Mouse (Mus musculus) spleen, adult 2 months (tissue): ENCODE data around the gene Tiam1. TPM values are rescaled to one million over a fixed set of nuclear protein-coding genes. Genes with fewer than 3 reads are reported as not detected.

Experiments
- DNase-seq, 2 experiments: peaks; one replicate each; pipeline versions ENCODE4 v3.0.0 to v3.0.0-alpha.2; 2012 to 2021; ENCODE audit warnings: low spot score in 2 of 2, low read depth in 1 of 2
- H3K27ac ChIP-seq: fragments of 200-500 bp; 2 replicates; pipeline ENCODE4 v1.5.1; 2012; ENCODE audit warnings: low read length, inconsistent platforms; ENCODE audit not compliant: insufficient read depth
- H3K27me3 ChIP-seq: fragments of 200-500 bp; 2 replicates; pipeline ENCODE4 v1.6.1; 2012; ENCODE audit warnings: mild to moderate bottlenecking, moderate library complexity, low read length, inconsistent platforms; ENCODE audit not compliant: control insufficient read depth, insufficient read depth
- H3K36me3 ChIP-seq: fragments of 200-500 bp; 2 replicates; pipeline ENCODE4 v1.6.1; 2012; ENCODE audit warnings: mild to moderate bottlenecking, low read length, inconsistent platforms; ENCODE audit not compliant: control insufficient read depth, insufficient read depth
- H3K4me1 ChIP-seq: fragments of 200-500 bp; 2 replicates; pipeline ENCODE4 v1.6.1; 2011; ENCODE audit warnings: inconsistent platforms; ENCODE audit not compliant: control insufficient read depth, insufficient read depth, insufficient read length
- H3K4me3 ChIP-seq: fragments of 200-500 bp; 2 replicates; pipeline ENCODE4 v1.5.1; 2011; ENCODE audit warnings: mild to moderate bottlenecking, inconsistent platforms; ENCODE audit not compliant: insufficient read depth, insufficient read length; ENCODE audit errors: extremely low read depth
- CTCF ChIP-seq: fragments of 200-500 bp; IDR thresholded peaks from 2 replicates; pipeline ENCODE4 v1.5.1; 2011; ENCODE audit warnings: mild to moderate bottlenecking, inconsistent platforms; ENCODE audit not compliant: insufficient read depth, insufficient read length, insufficient replicate concordance; ENCODE audit errors: extremely low read depth
- POLR2A ChIP-seq: fragments of 200-500 bp; IDR thresholded peaks from 2 replicates; pipeline ENCODE4 v1.6.1; 2011; ENCODE audit warnings: low read depth, low read length, inconsistent platforms
- WGBS: fragments of 180-500 bp; shearing (Covaris S2); methylation state at CpG from one replicate; pipeline ENCODE4 v1.1.7; 2018; 5-methylcytosine and 5-hydroxymethylcytosine counted together
- polyA plus RNA-seq: library from polyadenylated mRNA; depleted of rRNA; stranded (reverse); fragments of >200 nt; gene quantifications from 2 replicates; pipeline ENCODE4 v1.2.3, GENCODE M21; 2012

Gene Tiam1
- polyA plus RNA-seq, 1 experiment: 4.3 TPM

DNA sequence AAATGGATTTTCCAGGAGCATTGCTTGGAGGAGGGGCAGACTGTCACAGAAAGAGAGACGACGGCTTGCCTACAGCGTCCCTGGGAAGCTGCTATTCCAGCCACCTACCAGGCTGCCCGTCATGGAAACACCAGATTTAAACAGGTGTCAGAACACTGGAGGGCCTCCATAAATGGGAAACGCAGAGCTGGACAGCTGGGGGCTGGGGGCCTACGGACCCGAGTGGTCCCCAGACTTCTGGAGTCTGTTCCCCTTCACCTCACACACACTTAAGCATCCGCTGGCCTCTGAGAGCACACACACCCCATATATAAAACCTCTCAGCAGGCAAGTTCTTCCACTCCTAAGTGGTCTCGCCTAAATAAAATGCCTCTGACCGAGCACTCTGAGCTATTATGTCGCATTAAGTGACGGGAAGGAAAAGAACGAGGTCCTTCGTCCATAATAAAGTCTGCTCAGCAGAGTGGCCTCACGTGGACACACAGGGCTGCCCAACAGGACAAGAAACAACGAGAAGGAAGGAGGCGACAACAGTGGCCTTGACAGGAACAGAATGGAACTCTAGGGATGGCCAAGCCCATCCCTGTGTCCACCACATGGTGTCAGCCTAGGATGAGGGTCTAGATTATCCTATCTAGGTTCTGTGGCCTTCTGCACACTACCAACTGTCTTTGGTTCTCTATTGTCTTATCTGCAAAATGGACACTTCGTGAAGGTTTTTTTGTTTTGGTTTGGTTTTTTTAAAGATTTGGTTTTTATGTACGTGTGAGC, 14.6 kb downstream of the Tiam1 start:
- WGBS: 92% methylated on average over 19 of the region's 19 CpGs

GRCm38 (mm10) chr16:90128361-90128760, 15.2 kb downstream of the Tiam1 start:
- H3K36me3 ChIP-seq: no peaks in the 10 kb centered on the region
- TF ChIP-seq CTCF: no peak
- TF ChIP-seq POLR2A: no peak
- no peak overlapping the region for H3K4me3 ChIP-seq
- H3K4me1 ChIP-seq: no peaks in the 10 kb centered on the region; the same call in 1 of the 2 replicates
- no peak overlapping the region for H3K27ac ChIP-seq
- 84% methylated on average over 8 of the region's 8 CpGs for WGBS
- H3K27me3 ChIP-seq: no peaks in the 10 kb centered on the region
- no peak for DNase-seq

More for the DNA sequence above, 14.6 kb downstream of the Tiam1 start:
- no peaks in the 10 kb centered on the region; the same call in 1 of the 2 replicates for H3K4me1 ChIP-seq
- TF ChIP-seq CTCF (no peak), POLR2A (no peak)
- no peak for DNase-seq
- H3K27me3 ChIP-seq: no peaks in the 10 kb centered on the region
- no peak overlapping the region for H3K4me3 ChIP-seq
- no peaks in the 10 kb centered on the region for H3K36me3 ChIP-seq
- no peak overlapping the region for H3K27ac ChIP-seq

DNA sequence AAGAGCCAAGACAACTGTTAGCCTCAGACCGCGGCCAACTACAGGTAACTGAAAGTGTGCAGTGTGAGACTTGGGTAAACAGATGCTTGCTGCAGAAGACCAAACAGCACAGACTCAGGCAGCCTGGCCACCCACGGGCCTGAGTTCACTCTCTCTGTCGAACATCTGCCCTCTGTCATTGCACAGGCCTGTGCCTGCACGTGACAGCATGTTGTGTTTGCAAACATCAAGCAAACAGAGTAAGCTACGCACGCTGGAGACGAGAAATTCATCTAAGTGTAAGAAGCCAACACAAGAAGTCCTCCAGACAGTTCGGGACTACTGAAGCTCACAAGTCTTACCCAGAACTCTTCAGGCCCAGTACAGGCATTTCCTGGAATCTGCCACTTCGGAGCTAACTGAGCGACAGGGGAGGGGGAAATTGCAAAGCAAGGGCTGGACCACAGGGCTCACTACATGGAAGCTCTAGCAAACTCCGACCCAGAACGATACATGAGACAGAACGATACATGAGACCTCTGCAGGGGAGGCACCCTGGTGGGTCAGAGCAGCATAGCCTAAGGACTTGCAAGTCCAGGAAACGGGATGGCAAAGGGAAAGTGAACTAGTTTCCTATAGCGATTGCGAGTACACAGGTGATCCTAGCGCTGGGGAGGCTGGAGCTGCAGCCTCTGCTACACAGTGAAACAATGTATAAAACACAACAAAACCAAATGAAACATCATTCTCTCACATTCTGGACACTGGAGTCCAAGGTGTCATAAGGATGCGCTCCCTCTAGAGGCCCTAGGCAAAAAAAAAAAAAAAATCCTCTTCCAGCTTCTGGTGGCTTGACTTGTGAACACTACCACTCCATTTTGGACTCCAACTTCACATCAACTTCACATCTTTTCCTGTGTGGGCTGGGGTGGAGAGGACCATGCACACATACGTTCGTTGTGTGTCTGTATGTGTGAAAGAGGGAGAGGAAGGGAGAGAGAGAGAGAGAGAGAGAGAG, 18.0 kb downstream of the Tiam1 start:
- no peaks in the 10 kb centered on the region for H3K36me3 ChIP-seq
- DNase-seq: no peak
- no peaks in the 10 kb centered on the region for H3K27me3 ChIP-seq
- 84% methylated on average over 21 of the region's 21 CpGs for WGBS
- H3K27ac ChIP-seq: no peak overlapping the region
- H3K4me1 ChIP-seq: no peaks in the 10 kb centered on the region; the same call in 1 of the 2 replicates
- no peak overlapping the region for H3K4me3 ChIP-seq
- no peak for TF ChIP-seq POLR2A
- no peak for TF ChIP-seq CTCF

- 85% methylated on average over 6 of the region's 6 CpGs for WGBS
- Histone ChIP-seq H3K36me3 (no peaks in the 10 kb centered on the region), H3K27me3 (no peaks in the 10 kb centered on the region), H3K4me3 (no peak overlapping the region), H3K4me1 (no peaks in the 10 kb centered on the region), H3K27ac (no peak overlapping the region)
- no peak for DNase-seq
- TF ChIP-seq POLR2A: no peak
- no peak for TF ChIP-seq CTCF
Observed at GRCm38 (mm10) chr16:90123091-90123490, 20.5 kb downstream of the Tiam1 start.

DNA sequence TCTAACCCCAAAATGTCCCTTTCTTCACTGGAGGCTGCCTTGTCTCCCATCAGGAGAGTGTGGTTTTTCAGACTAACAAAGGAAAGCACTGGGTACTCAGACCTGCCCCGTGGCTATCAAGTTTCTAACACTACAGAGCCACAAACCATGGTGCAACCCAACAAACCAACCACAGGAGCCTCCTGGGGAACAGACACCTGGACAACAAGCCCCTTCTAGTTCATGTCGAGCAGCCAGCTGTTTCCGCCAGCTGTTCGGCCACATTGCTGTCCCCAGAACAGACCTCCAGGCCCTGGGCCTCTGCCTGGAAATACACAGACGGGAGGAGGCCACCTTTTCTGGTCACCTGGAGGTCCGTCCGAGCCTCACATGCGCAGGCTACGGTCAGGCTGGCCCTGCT, 21.1 kb downstream of the Tiam1 start:
- no peak for DNase-seq
- Histone ChIP-seq H3K4me1 (no peaks in the 10 kb centered on the region), H3K27ac (no peak overlapping the region), H3K27me3 (no peaks in the 10 kb centered on the region), H3K4me3 (no peak overlapping the region), H3K36me3 (no peaks in the 10 kb centered on the region)
- TF ChIP-seq CTCF: no peak
- TF ChIP-seq POLR2A: no peak
- WGBS: 40% methylated on average over 9 of the region's 9 CpGs

DNA sequence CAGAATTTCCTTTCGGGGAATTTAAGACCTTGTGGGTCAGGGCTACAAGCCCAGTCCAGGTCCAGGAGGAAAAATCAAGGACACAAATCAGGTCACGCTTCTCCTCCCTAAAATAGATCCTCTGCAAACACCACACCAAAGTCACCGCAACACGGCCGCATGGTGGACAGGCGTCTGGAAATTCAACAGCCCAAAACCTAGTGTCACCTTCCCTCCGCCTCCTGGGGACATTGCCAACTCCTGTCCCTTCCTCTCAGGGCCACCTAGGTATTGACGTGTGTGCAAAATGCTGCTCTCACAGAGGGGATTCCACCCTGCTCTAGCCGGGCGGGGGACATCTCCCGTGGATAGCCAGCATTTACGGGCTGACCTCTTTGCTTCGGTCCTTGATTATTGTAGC, 21.8 kb downstream of the Tiam1 start:
- Histone ChIP-seq H3K36me3 (no peaks in the 10 kb centered on the region), H3K4me1 (no peaks in the 10 kb centered on the region), H3K27me3 (no peaks in the 10 kb centered on the region), H3K4me3 (no peak overlapping the region), H3K27ac (no peak overlapping the region)
- no peak for DNase-seq
- 89% methylated on average over 13 of the region's 13 CpGs for WGBS
- TF ChIP-seq CTCF: no peak
- no peak for TF ChIP-seq POLR2A
